Mouse (Mus musculus) liver, postnatal 0 days (tissue): ENCODE measurements around the gene Sacs.

ENCODE experiments used
- CTCF ChIP-seq: sonication (generic); IDR thresholded peaks from 2 replicates; pipeline ENCODE4 v1.5.1; 2016; ENCODE audit warnings: antibody characterized with exemption, low read depth
- EP300 ChIP-seq: IDR thresholded peaks from 2 replicates; pipeline ENCODE4 v1.6.1; 2016; ENCODE audit warnings: antibody characterized with exemption, low read depth, mild to moderate bottlenecking

DNA sequence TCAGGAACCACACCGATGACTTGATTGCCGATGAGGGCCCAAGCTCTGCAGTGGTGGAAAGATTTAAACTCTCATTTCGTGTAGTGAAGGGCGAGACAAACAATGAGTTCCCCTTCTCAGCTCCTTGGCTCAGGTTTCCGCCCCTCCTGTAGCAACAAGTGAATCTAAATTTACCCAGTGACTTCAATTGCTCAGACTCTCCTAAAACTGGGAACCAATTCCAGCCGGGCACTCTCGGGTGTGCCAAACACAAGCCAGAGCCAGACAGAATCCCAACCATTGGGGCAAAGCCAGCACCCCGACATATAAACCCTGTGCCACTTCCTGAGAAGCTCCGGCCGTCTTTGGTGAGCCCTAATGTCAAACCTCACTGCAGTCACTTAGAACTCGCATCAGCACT lies 120.1 kb downstream of the Sacs start, which contains the start of gene Sgcg:
- TF ChIP-seq CTCF = no peak
- no peak for TF ChIP-seq EP300
